Mouse (Mus musculus): Measurements from ENCODE around the gene Tnnc1.

- TF ChIP-seq CTCF (IDR thresholded peaks at IDR 0.05; ENCODE audit: extremely low read depth, insufficient read length, insufficient replicate concordance, low read depth, low read length), result no peak
- no peak for TF ChIP-seq POLR2A (IDR thresholded peaks at IDR 0.05; ENCODE audit: low read depth, low read length)
These were observed 42.0 kb upstream of the Tnnc1 start for GRCm38 (mm10) chr14:31165991-31166630.
